Mouse (Mus musculus) lung, adult 2 months (tissue): Measurements from ENCODE around the gene Gm17349.

Experiments
- CTCF ChIP-seq: fragments of 200-500 bp; IDR thresholded peaks from 2 replicates; pipeline ENCODE4 v1.5.1; 2011; ENCODE audit warnings: mild to moderate bottlenecking, low read length, control low read depth; ENCODE audit not compliant: insufficient read depth
- POLR2A ChIP-seq: fragments of 200-500 bp; IDR thresholded peaks from 2 replicates; pipeline ENCODE4 v1.6.1; 2011; ENCODE audit warnings: low read depth, mild to moderate bottlenecking, control low read depth, low read length, borderline replicate concordance; ENCODE audit errors: extremely low read depth

DNA sequence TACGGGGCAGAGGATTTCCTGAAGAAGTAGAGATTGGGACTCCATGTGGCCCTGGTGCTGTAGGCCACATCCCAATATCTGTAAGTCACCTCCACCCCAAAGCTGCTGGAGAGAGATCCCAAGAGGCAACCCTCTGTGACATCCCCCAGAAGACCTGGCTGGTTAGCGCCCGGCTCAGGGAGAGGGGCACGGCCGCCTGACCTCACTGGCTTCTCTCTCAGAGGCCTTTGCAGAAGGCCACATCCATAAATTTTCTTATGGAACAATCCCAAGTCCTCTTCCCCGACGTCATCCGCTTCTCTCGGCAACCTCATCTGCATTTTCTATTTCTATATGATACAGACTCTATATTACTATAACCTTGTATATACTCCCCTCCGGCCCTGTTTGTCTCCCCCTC, 5.6 kb downstream of the Gm17349 start:
- TF ChIP-seq POLR2A (no peak), CTCF (no peak)
